Mouse (Mus musculus) G1E (cell line): ENCODE data around the gene 3110018I06Rik.

Experiments used
- CTCF ChIP-seq: IDR thresholded peaks from 2 replicates; pipeline ENCODE4 v1.5.1; 2012; ENCODE audit warnings: low read depth, low read length, inconsistent platforms, mixed read lengths
- GATA1 ChIP-seq: IDR thresholded peaks from 2 replicates; pipeline ENCODE4 v1.6.1; 2012; ENCODE audit warnings: borderline replicate concordance, low read length, inconsistent platforms, mixed read lengths
- POLR2AphosphoS5 ChIP-seq: IDR thresholded peaks from 2 replicates; pipeline ENCODE4 v1.6.1; 2012; ENCODE audit warnings: low read depth, low read length, inconsistent platforms; ENCODE audit not compliant: insufficient replicate concordance
- TAL1 ChIP-seq: conservative IDR thresholded peaks from 2 replicates; pipeline ENCODE4 v1.6.1; 2012; ENCODE audit warnings: low read depth, low read length, inconsistent platforms, mixed read lengths

- TF ChIP-seq GATA1, result no peak
- no peak for TF ChIP-seq CTCF
- TF ChIP-seq POLR2AphosphoS5, result no peak
- TF ChIP-seq TAL1, result no peak
These were observed at the start of gene 3110018I06Rik for GRCm38 (mm10) chr12:107488371-107488770.
